Mouse (Mus musculus): Measurements from ENCODE around the gene Dpp8.

DNA sequence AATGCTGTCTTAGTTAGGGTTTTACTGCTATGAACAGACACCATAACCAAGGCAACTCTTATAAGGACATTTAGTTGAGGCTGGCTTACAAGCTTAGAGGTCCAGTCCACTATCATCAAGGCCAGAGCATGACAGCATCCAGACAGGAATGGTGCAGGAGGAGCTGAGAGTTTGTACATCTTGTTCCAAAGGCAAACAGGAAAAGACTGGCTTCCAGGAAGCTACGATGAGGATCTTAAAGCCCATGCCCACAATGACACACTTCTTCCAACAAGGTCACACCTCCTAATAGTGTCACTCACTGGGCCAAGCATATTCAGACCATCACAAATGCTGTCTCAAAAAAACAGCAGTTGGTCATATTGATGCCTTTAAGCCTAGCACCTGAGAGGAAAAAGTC, 14.8 kb downstream of the Dpp8 start:
- no peak for TF ChIP-seq ZC3H11A (IDR thresholded peaks at IDR 0.05; ENCODE audit: borderline replicate concordance, low read depth, low read length)
- no peak for TF ChIP-seq HCFC1 (IDR thresholded peaks at IDR 0.05; ENCODE audit: borderline replicate concordance, insufficient read depth, low read length)
- TF ChIP-seq ZNF384 (IDR thresholded peaks at IDR 0.05; ENCODE audit: low read depth, low read length), result no peak
